Mouse (Mus musculus): ENCODE measurements around the gene Olfr667. TPM values are rescaled to one million over a fixed set of nuclear protein-coding genes. Genes with fewer than 3 reads are reported as not detected.
"Not testable (repeated sequence)": the region's sequence is repeated elsewhere in the genome, so short reads cannot be mapped to it uniquely, and the experiment has no call there.

Olfr667 gene
- not detected in 2 replicates for polyA plus RNA-seq (2012; ENCODE audit: insufficient read depth, insufficient read length, missing spikeins)

- Histone ChIP-seq H3K27ac (replicated peaks; ENCODE audit: low read depth, low read length) (no peak within 1 kb of the TSS), H3K4me3 (ENCODE audit: insufficient read depth, low read depth, low read length) (no peak within 1 kb of the TSS), H3K4me1 (ENCODE audit: control insufficient read depth, insufficient read depth, insufficient read length, low read length) (no peaks in the 10 kb centered on the region)
Observed at GRCm38 (mm10) chr7:104921382-104921781, at the start of gene Olfr667. Gene Olfr667, minus strand, starts transcription at chr7:104921482.

GRCm38 (mm10) chr7:104962520-104962919, 41.2 kb upstream of the Olfr667 start, which contains the start of gene Olfr670:
Gene Olfr670, minus strand, starts transcription at chr7:104962620.
- no peak within 1 kb of the TSS for H3K4me3 ChIP-seq (ENCODE audit: insufficient read depth, low read depth, low read length)
- no peak within 1 kb of the TSS for H3K27ac ChIP-seq (replicated peaks; ENCODE audit: low read depth, low read length)
- no peaks in the 10 kb centered on the region for H3K4me1 ChIP-seq (ENCODE audit: control insufficient read depth, insufficient read depth, insufficient read length, low read length)

- H3K4me1 ChIP-seq (ENCODE audit: control insufficient read depth, insufficient read depth, insufficient read length, low read length); H3K4me3 ChIP-seq (ENCODE audit: insufficient read depth, low read depth, low read length); H3K27ac ChIP-seq (replicated peaks; ENCODE audit: low read depth, low read length): not testable (repeated sequence)
Observed at GRCm38 (mm10) chr7:104950234-104950633, 29.0 kb upstream of the Olfr667 start.

GRCm38 (mm10) chr7:104933940-104934339, 12.7 kb upstream of the Olfr667 start, which contains the start of gene Olfr669:
Gene Olfr669, plus strand, starts transcription at chr7:104934240.
- Histone ChIP-seq H3K4me1 (ENCODE audit: control insufficient read depth, insufficient read depth, insufficient read length, low read length) (no peaks in the 10 kb centered on the region), H3K27ac (replicated peaks; ENCODE audit: low read depth, low read length) (no peak within 1 kb of the TSS)

GRCm38 (mm10) chr7:104927957-104928356, 6.7 kb upstream of the Olfr667 start, which contains the start of gene Olfr668:
Gene Olfr668, minus strand, starts transcription at chr7:104928057.
- H3K27ac ChIP-seq (replicated peaks; ENCODE audit: low read depth, low read length) = no peak within 1 kb of the TSS
- H3K4me3 ChIP-seq (ENCODE audit: insufficient read depth, low read depth, low read length) = no peak within 1 kb of the TSS
- no peaks in the 10 kb centered on the region for H3K4me1 ChIP-seq (ENCODE audit: control insufficient read depth, insufficient read depth, insufficient read length, low read length)

More at GRCm38 (mm10) chr7:104933940-104934339, 12.7 kb upstream of the Olfr667 start, which contains the start of gene Olfr669:
- H3K4me3 ChIP-seq (ENCODE audit: insufficient read depth, low read depth, low read length) = no peak within 1 kb of the TSS

- Histone ChIP-seq H3K4me3 (ENCODE audit: insufficient read depth, low read depth, low read length) (no peak within 1 kb of the TSS), H3K27ac (replicated peaks; ENCODE audit: low read depth, low read length) (no peak within 1 kb of the TSS), H3K4me1 (ENCODE audit: control insufficient read depth, insufficient read depth, insufficient read length, low read length) (no peaks in the 10 kb centered on the region)
Observed at GRCm38 (mm10) chr7:104895852-104896251, 25.4 kb downstream of the Olfr667 start, which contains the start of gene Olfr666. Gene Olfr666, minus strand, starts transcription at chr7:104895952.

- Histone ChIP-seq H3K4me1 (ENCODE audit: control insufficient read depth, insufficient read depth, insufficient read length, low read length) (no peaks in the 10 kb centered on the region), H3K4me3 (ENCODE audit: insufficient read depth, low read depth, low read length) (no peak within 1 kb of the TSS)
Observed at GRCm38 (mm10) chr7:104877731-104878130, 43.6 kb downstream of the Olfr667 start, which contains the start of gene Olfr665. Gene Olfr665, plus strand, starts transcription at chr7:104878031.

More at GRCm38 (mm10) chr7:104877731-104878130, 43.6 kb downstream of the Olfr667 start, which contains the start of gene Olfr665:
- no peak within 1 kb of the TSS for H3K27ac ChIP-seq (replicated peaks; ENCODE audit: low read depth, low read length)

Other genes with a start within 250 kb of the Olfr667 start
- gene Olfr661, start 235.0 kb downstream of the Olfr667 start, polyA plus RNA-seq (2012; ENCODE audit: insufficient read depth, insufficient read length, missing spikeins) = not detected in 2 replicates
- not detected in 2 replicates for gene Usp17le, start 144.0 kb downstream of the Olfr667 start, polyA plus RNA-seq (2012; ENCODE audit: insufficient read depth, insufficient read length, missing spikeins)
- gene Usp17lb, start 78.9 kb downstream of the Olfr667 start, polyA plus RNA-seq (2012; ENCODE audit: insufficient read depth, insufficient read length, missing spikeins) = not detected in 2 replicates
- not detected in 2 replicates for gene Usp17la, start 64.5 kb downstream of the Olfr667 start, polyA plus RNA-seq (2012; ENCODE audit: insufficient read depth, insufficient read length, missing spikeins)
- not detected in 2 replicates for gene Olfr665, start 43.5 kb downstream of the Olfr667 start, polyA plus RNA-seq (2012; ENCODE audit: insufficient read depth, insufficient read length, missing spikeins)
- gene Olfr666, start 25.5 kb downstream of the Olfr667 start, polyA plus RNA-seq (2012; ENCODE audit: insufficient read depth, insufficient read length, missing spikeins) = not detected in 2 replicates
- gene Olfr668, start 6.6 kb upstream of the Olfr667 start, polyA plus RNA-seq (2012; ENCODE audit: insufficient read depth, insufficient read length, missing spikeins) = not detected in 2 replicates
- gene Olfr669, start 12.8 kb upstream of the Olfr667 start, polyA plus RNA-seq (2012; ENCODE audit: insufficient read depth, insufficient read length, missing spikeins) = not detected in 2 replicates
- gene Olfr670, start 41.1 kb upstream of the Olfr667 start, polyA plus RNA-seq (2012; ENCODE audit: insufficient read depth, insufficient read length, missing spikeins) = not detected in 2 replicates
- gene Olfr671, start 57.6 kb upstream of the Olfr667 start, polyA plus RNA-seq (2012; ENCODE audit: insufficient read depth, insufficient read length, missing spikeins) = not detected in 2 replicates
- gene Olfr672, start 80.5 kb upstream of the Olfr667 start, polyA plus RNA-seq (2012; ENCODE audit: insufficient read depth, insufficient read length, missing spikeins) = not detected in 2 replicates
- not detected in 2 replicates for gene Olfr675, start 107.0 kb upstream of the Olfr667 start, polyA plus RNA-seq (2012; ENCODE audit: insufficient read depth, insufficient read length, missing spikeins)
- not detected in 2 replicates for gene Olfr676, start 111.2 kb upstream of the Olfr667 start, polyA plus RNA-seq (2012; ENCODE audit: insufficient read depth, insufficient read length, missing spikeins)
- gene Olfr677, start 129.9 kb upstream of the Olfr667 start, polyA plus RNA-seq (2012; ENCODE audit: insufficient read depth, insufficient read length, missing spikeins) = not detected in 2 replicates
- gene Olfr678, start 143.0 kb upstream of the Olfr667 start, polyA plus RNA-seq (2012; ENCODE audit: insufficient read depth, insufficient read length, missing spikeins) = not detected in 2 replicates
- gene Olfr679, start 159.7 kb upstream of the Olfr667 start, polyA plus RNA-seq (2012; ENCODE audit: insufficient read depth, insufficient read length, missing spikeins) = not detected in 2 replicates
- gene Olfr680-ps1, start 171.3 kb upstream of the Olfr667 start, polyA plus RNA-seq (2012; ENCODE audit: insufficient read depth, insufficient read length, missing spikeins) = not detected in 2 replicates
- not detected in 2 replicates for gene Olfr681, start 195.4 kb upstream of the Olfr667 start, polyA plus RNA-seq (2012; ENCODE audit: insufficient read depth, insufficient read length, missing spikeins)
- not detected in 2 replicates for gene Olfr683, start 225.5 kb upstream of the Olfr667 start, polyA plus RNA-seq (2012; ENCODE audit: insufficient read depth, insufficient read length, missing spikeins)
- not detected in 2 replicates for gene Olfr684, start 242.2 kb upstream of the Olfr667 start, polyA plus RNA-seq (2012; ENCODE audit: insufficient read depth, insufficient read length, missing spikeins)